Mouse (Mus musculus) hematopoietic stem cell, adult 5-6 weeks (primary cell): ENCODE results near the gene Tcf3. TPM values are rescaled to one million over a fixed set of nuclear protein-coding genes. Genes with fewer than 3 reads are reported as not detected.

ENCODE experiments used
- ATAC-seq, 2 experiments: fragments of 125-278 bp in 1 of 2; replicated peaks in 1 of 2; 2 replicates each; pipeline ENCODE4 v1.8.0; 2016 to 2017; ENCODE audit warnings: inconsistent platforms in 2 of 2, mild to moderate bottlenecking in 2 of 2, moderate number of reproducible peaks in 2 of 2, low read depth in 1 of 2, moderate TSS enrichment in 1 of 2; ENCODE audit not compliant: low FRiP score in 2 of 2, poor library complexity in 2 of 2, severe bottlenecking in 2 of 2, insufficient read depth in 1 of 2, low TSS enrichment in 1 of 2
- total RNA-seq: library from RNA; stranded (forward); fragments of 172-1452, 232-1000 nt; gene quantifications from 2 replicates; pipeline ENCODE4 v1.2.3, GENCODE M21; 2017

Gene Tcf3
- total RNA-seq, 1 experiment from 2014 or later = 52.6 TPM

DNA sequence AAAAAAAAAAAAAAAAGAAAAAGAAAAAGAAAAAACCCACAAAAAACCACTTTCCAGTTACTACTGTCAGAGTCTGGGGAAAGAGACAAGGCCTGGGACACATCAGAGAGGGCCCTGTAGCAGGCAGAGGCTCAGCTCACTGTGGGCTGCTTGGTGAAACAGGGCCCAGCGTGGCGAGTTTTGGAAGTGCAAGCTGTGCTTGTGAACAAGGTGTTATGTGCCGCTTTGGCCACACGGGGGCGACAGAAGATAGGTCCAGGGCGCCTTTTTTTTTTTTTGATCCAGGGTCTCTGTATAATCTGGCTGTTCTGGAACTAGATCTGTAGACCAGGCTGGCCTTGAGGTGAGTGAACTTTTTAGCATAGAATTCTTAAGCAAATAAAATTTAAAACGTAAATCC lies 57.3 kb downstream of the Tcf3 start:
- ATAC-seq = peak; percentile 78 to 80

- peak; percentile 15 to 37; a peak in 1 of 4 replicates for ATAC-seq
Observed at GRCm38 (mm10) chr10:80374063-80374462, 59.4 kb downstream of the Tcf3 start.

GRCm38 (mm10) chr10:80372706-80373105 lies 60.7 kb downstream of the Tcf3 start:
- ATAC-seq = no peak

- ATAC-seq = no peak
Observed at GRCm38 (mm10) chr10:80371983-80372382, 61.5 kb downstream of the Tcf3 start.

DNA sequence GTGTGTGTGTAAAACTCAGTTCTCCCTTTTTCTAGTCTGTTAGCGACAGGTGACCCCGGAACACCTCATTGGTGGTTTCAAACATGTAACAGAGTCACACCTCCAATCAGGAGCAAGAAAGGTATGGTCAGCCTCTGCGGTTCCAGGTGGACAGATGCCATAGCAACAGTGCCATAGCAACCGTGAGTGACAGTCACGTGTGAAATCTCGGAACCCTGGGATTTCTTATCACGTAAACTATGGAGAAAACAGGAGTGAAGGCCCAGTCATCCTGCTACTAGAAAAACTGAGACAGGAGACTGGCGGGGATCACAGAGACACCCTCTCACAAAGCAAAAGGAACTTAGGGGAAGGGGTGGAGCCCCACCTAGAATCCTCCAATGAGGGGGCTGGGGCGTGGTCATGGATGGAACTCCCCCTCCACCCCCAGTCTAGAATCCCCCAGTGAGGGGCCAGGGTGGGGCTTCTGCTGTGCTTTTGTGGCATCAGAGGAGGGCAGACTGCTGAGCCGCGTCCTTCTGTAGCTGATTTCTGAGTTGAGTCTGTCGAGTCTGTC lies 62.0 kb downstream of the Tcf3 start:
- ATAC-seq = peak; percentile 25 to 59

- ATAC-seq = no peak
Observed at GRCm38 (mm10) chr10:80369995-80370747, 63.3 kb downstream of the Tcf3 start.

DNA sequence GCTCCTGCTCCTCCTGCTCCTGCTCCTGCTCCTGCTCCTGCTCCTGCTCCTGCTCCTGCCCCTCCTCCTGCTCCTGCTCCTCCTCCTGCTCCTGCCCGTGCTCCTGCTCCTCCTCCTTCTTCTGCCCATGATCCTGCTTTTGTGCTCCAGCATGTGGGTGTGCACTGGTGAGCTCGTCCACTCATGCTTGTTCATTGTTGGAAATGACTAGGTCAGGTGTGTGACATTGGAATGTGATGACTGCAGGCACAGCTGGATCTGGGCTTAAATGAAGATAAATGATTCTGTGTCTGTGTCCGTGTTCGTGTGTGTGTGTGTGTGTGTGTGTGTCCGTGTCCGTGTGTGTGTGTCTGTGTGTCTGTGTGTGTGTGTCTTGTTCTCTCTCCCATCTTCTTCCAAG lies 65.1 kb downstream of the Tcf3 start:
- no peak for ATAC-seq

- no peak for ATAC-seq
Observed at GRCm38 (mm10) chr10:80367954-80368353, 65.5 kb downstream of the Tcf3 start.

DNA sequence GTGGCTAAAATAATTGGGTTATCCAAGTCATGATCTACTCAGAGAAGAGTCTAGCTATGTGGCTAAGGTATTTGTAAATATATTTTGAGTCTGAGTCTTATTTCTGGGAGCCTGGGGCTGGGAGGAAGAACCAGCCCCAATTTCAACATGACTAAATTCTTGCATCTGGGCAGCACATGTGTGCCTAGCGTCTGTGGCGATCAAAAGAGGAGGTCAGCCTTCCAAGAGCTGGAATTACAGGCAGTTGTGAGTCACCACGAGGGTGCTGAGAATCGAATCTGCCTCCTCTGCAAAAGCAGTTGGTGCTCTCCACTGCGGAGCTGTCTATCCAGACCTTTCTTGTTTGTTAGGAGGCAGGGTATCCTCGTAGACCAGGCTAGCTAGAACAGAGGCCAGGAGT lies 67.7 kb downstream of the Tcf3 start:
- ATAC-seq = no peak

GRCm38 (mm10) chr10:80363734-80364133 lies 69.7 kb downstream of the Tcf3 start:
- ATAC-seq = no peak

Other genes with a start within 250 kb of the Tcf3 start
- gene Mum1, start 207.2 kb downstream of the Tcf3 start, total RNA-seq = 43.0 and 47.5 TPM in 2 replicates
- gene Ndufs7, start 184.5 kb downstream of the Tcf3 start, total RNA-seq = 79.6 and 101 TPM in 2 replicates
- gene Gamt, start 172.6 kb downstream of the Tcf3 start, total RNA-seq = 0.81 and 1.8 TPM in 2 replicates
- gene Dazap1, start 172.2 kb downstream of the Tcf3 start, total RNA-seq = 150 and 329 TPM in 2 replicates
- 2,831 and 3,208 TPM in 2 replicates for gene Rps15, start 141.2 kb downstream of the Tcf3 start, total RNA-seq
- gene Apc2, start 137.7 kb downstream of the Tcf3 start, total RNA-seq = 0.30 and 0.75 TPM in 2 replicates
- gene 2310011J03Rik, start 113.1 kb downstream of the Tcf3 start, total RNA-seq = 8.5 and 17.6 TPM in 2 replicates
- gene Pcsk4, start 104.1 kb downstream of the Tcf3 start, total RNA-seq = 2.9 and 3.1 TPM in 2 replicates
- 2.1 and 2.9 TPM in 2 replicates for gene Reep6, start 103.7 kb downstream of the Tcf3 start, total RNA-seq
- gene Adamtsl5, start 85.2 kb downstream of the Tcf3 start, total RNA-seq = 0.25 and 0.40 TPM in 2 replicates
- gene Plk5, start 77.2 kb downstream of the Tcf3 start, total RNA-seq = not detected in 2 replicates
- gene Mex3d, start 46.0 kb downstream of the Tcf3 start, total RNA-seq = 8.8 and 9.9 TPM in 2 replicates
- 40.6 and 89.6 TPM in 2 replicates for gene Mbd3, start 34.1 kb downstream of the Tcf3 start, total RNA-seq
- 94.4 and 127 TPM in 2 replicates for gene Uqcr11, start 26.8 kb downstream of the Tcf3 start, total RNA-seq
- gene Onecut3, start 61.2 kb upstream of the Tcf3 start, total RNA-seq = not detected in 2 replicates
- gene Atp8b3, start 105.5 kb upstream of the Tcf3 start, total RNA-seq = not detected in 2 replicates
- 13.9 and 19.2 TPM in 2 replicates for gene Rexo1, start 127.9 kb upstream of the Tcf3 start, total RNA-seq
- gene Klf16, start 143.7 kb upstream of the Tcf3 start, total RNA-seq = 5.3 and 9.9 TPM in 2 replicates
- 16.3 and 20.9 TPM in 2 replicates for gene Abhd17a, start 156.7 kb upstream of the Tcf3 start, total RNA-seq
- 7.4 and 9.6 TPM in 2 replicates for gene Scamp4, start 169.2 kb upstream of the Tcf3 start, total RNA-seq
- gene Adat3, start 169.2 kb upstream of the Tcf3 start, total RNA-seq = 0.94 TPM in 1 of 2 replicates, not detected in the other
- 0.31 and 0.60 TPM in 2 replicates for gene Gm49322, start 172.4 kb upstream of the Tcf3 start, total RNA-seq
- 184 and 239 TPM in 2 replicates for gene Csnk1g2, start 189.2 kb upstream of the Tcf3 start, total RNA-seq
- 13.6 and 35.8 TPM in 2 replicates for gene Btbd2, start 223.4 kb upstream of the Tcf3 start, total RNA-seq
- 52.4 and 75.9 TPM in 2 replicates for gene Mknk2, start 244.5 kb upstream of the Tcf3 start, total RNA-seq